Mouse (Mus musculus): ENCODE measurements around the gene Gm2237. TPM values are rescaled to one million over a fixed set of nuclear protein-coding genes. Genes with fewer than 3 reads are reported as not detected.
"Not testable (repeated sequence)": the region's sequence is repeated elsewhere in the genome, so short reads cannot be mapped to it uniquely, and the experiment has no call there.

Gene Gm2237
- polyA plus RNA-seq (2015; fragmentation: Nextera tagmentation; extraction: Ambion mirVana): 1.4 and 1.8 TPM in 2 replicates

DNA sequence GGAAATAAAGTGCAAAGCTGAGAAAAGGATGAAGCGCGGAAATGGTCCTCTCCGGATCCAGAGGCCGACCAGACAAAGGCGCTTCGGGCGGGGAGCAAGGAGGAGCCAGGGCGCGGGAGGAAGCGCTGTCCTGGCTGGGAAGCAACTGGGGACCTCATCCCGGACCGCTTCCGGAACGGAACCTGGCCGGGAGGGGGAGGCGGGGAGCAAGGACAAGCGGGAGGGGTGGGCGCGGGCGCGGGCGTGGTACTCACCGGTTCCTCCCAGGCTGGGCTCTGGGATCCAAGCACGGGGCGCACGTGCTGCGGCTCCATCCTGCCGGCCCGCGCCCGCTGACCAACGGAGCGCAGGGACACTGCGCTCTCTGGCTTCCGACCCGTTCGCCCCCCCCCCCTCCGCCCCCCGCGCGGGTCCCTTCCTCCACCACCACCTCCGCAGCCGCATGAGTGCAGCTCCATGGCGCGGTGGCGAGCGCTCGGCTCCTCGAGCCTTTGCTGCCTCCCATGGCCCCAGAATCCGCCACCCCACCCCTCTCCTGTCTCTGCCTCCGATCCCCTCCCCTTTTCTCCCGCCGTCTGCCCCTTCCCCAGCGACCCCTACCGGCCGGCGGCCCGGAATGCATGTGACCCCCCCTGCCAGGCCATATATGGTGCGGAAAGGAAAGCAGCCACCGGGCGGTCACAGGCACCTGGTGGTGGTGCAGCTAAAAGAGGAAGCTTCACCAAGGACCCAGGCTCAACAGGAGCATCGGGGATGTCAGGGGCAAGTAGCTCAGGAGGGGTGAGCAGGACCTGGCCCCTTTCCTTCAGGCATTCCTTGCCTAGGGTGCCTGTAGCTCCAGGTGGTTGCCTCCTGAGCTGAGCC, at the start of gene Gm2237:
Gene Gm2237 (minus strand): TSS at position 332 of the 864 bp plus-strand sequence.
- H3K4me1 ChIP-seq (ENCODE audit: control insufficient read depth, insufficient read depth, low read length); ATAC-seq; H3K27me3 ChIP-seq (replicated peaks; ENCODE audit: control insufficient read depth, insufficient read depth, low read length); H3K36me3 ChIP-seq (ENCODE audit: control insufficient read depth, insufficient read depth, low read length); H3K27ac ChIP-seq (ENCODE audit: low read length); H3K9me3 ChIP-seq (ENCODE audit: control insufficient read depth, low read length): not testable (repeated sequence)
- Histone ChIP-seq H3K4me3 (ENCODE audit: low read length) (peak within 1 kb of the TSS; percentile 45), H3K9ac (ENCODE audit: low read depth, low read length) (peak within 1 kb of the TSS; percentile 55; the same call in 1 of the 2 replicates), H3K4me2 (ENCODE audit: low read depth, low read length) (peak within 1 kb of the TSS; percentile 43; the same call in 1 of the 2 replicates)
- WGBS: 0% methylated on average over 8 of the region's 62 CpGs

DNA sequence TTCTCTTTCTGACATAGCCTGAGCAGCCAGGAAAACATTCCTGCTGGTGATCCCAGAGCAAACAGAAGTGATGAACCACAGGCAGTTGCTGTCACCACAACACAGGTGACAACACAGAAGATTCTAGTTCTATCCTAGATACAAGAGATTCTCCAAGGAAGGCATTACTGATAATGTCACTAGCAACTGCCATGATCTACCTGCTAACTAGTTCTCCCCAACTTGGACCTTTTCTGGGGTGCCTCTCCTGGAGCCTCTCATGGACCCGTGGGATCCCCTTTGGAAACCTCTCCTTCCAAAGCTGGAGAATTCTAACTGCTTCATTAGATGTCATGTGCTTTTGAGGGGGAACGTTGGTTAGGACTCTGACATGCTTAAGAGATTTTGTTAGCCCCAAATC, 17.5 kb upstream of the Gm2237 start, which contains the start of gene Gm5458:
Gene Gm5458 (minus strand): TSS at position 101 of the 400 bp plus-strand sequence.
- H3K9ac ChIP-seq (ENCODE audit: low read depth, low read length); H3K4me3 ChIP-seq (ENCODE audit: low read length); H3K36me3 ChIP-seq (ENCODE audit: control insufficient read depth, insufficient read depth, low read length); H3K4me1 ChIP-seq (ENCODE audit: control insufficient read depth, insufficient read depth, low read length); H3K9me3 ChIP-seq (ENCODE audit: control insufficient read depth, low read length); ATAC-seq; H3K4me2 ChIP-seq (ENCODE audit: low read depth, low read length); H3K27me3 ChIP-seq (replicated peaks; ENCODE audit: control insufficient read depth, insufficient read depth, low read length); H3K27ac ChIP-seq (ENCODE audit: low read length): not testable (repeated sequence)
- WGBS: 78% methylated on average over 1 of the region's 2 CpGs

DNA sequence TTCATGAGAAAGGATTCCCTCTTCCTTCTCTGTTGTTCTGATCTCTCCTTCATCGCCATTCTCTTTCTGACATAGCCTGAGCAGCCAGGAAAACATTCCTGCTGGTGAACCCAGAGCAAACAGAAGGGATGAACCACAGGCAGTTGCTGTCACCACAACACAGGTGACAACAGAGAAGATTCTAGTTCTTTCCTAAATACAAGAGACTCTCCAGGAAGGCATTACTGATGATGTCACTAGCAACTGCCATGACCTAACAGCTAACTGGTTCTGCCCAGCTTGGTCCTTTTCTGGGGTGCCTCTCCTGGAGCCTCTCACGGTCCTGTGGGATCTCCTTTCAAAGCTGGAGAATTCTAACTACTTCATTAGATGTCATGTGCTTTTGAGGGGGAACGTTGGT, 35.1 kb downstream of the Gm2237 start, which contains the start of gene Gm2244:
Gene Gm2244 (minus strand): TSS at position 101 of the 400 bp plus-strand sequence.
- H3K4me2 ChIP-seq (ENCODE audit: low read depth, low read length); H3K4me1 ChIP-seq (ENCODE audit: control insufficient read depth, insufficient read depth, low read length); H3K27ac ChIP-seq (ENCODE audit: low read length); H3K9ac ChIP-seq (ENCODE audit: low read depth, low read length); H3K9me3 ChIP-seq (ENCODE audit: control insufficient read depth, low read length); H3K27me3 ChIP-seq (replicated peaks; ENCODE audit: control insufficient read depth, insufficient read depth, low read length); H3K4me3 ChIP-seq (ENCODE audit: low read length); H3K36me3 ChIP-seq (ENCODE audit: control insufficient read depth, insufficient read depth, low read length); ATAC-seq: not testable (repeated sequence)
- WGBS: 88% methylated on average over 1 of the region's 3 CpGs

Other genes with a start within 250 kb of the Gm2237 start
- gene Gm21738, start 166.2 kb downstream of the Gm2237 start, polyA plus RNA-seq (2015; fragmentation: Nextera tagmentation; extraction: Ambion mirVana): 0.22 TPM in 1 of 2 replicates, not detected in the other
- not detected in 2 replicates for gene Gm2244, start 35.2 kb downstream of the Gm2237 start, polyA plus RNA-seq (2015; fragmentation: Nextera tagmentation; extraction: Ambion mirVana)
- not detected in 2 replicates for gene Gm5458, start 17.4 kb upstream of the Gm2237 start, polyA plus RNA-seq (2015; fragmentation: Nextera tagmentation; extraction: Ambion mirVana)
- gene Nid2, start 166.1 kb upstream of the Gm2237 start, polyA plus RNA-seq (2015; fragmentation: Nextera tagmentation; extraction: Ambion mirVana): 63.8 and 68.6 TPM in 2 replicates
- gene Rtraf, start 238.7 kb upstream of the Gm2237 start, polyA plus RNA-seq (2015; fragmentation: Nextera tagmentation; extraction: Ambion mirVana): 177 and 188 TPM in 2 replicates